Comparison of ENCODE assay signal across 8 mouse cellular contexts in the genomic region with DNA sequence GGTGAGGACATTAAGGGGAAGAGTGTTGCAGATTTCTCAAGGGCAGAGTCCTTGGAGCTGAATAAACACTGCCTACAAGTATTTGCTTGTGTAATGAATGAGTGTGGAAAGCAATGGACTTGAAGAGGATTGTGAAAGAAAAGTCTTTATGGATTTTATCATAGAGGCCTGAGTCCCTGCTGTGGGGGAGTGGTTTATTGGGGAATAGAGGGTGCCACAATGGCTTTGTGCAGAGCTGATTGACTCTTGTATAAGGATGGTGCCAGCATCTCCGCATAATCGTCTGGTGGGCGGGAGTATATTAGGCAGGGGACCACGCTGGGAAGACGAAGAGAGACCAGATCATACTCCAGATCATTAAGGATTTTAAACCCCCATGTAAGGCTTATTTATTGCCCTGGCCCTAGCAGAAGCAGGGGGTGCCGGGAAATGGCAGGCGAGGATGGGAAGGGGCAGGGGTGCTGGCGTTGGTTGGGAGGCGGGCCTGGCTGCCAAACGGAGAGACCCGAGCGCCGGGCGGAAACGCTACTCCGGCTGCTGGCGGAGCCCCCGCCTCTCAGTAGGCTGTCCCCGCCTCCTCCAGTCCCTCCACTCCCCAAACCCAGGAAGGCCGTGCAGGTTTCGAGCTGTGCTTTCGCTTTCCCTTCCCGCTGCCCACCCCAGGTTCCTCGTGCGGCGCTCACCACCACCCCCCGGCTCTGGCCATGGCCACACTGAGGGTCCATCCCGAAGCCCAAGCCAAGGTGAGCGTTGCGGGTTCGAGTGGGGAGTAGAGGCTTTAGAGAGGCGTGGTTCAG. TPM values are rescaled to one million over a fixed set of nuclear protein-coding genes. Genes with fewer than 3 reads are reported as not detected.
DNase-seq lines count a peak whose midpoint lies in the region; ATAC-seq lines count a peak whose summit lies in the region.

Gene Psme1 (plus strand): TSS at position 253 of the 797 bp plus-strand sequence.

- DNase-seq in 416B (ENCODE audit: low read depth) = peak; percentile 88
- DNase-seq in adrenal gland, postnatal 36 days = peak; percentile 88 to 92
- peak; percentile 93 for DNase-seq in heart, embryonic 10.5 days (ENCODE audit: low spot score)
- DNase-seq in liver, embryonic 11.5 days (ENCODE audit: low spot score) = peak; percentile 80
- DNase-seq in naive thymus-derived CD4-positive, alpha-beta T cell, adult 2 months (ENCODE audit: low read depth) = peak; percentile 85

- peaks cover 44% of the 10 kb centered on the region for H3K4me1 ChIP-seq in heart, embryonic 10.5 days
- peaks cover 29% of the 10 kb centered on the region for H3K4me1 ChIP-seq in kidney, embryonic 15.5 days
- H3K4me1 ChIP-seq in liver, embryonic 11.5 days (replicated peaks; ENCODE audit: control insufficient read depth, insufficient read depth, low read length) = peaks cover 16% of the 10 kb centered on the region; the same call in 1 of the 2 replicates
- H3K4me1 ChIP-seq in stomach, embryonic 14.5 days (ENCODE audit: control insufficient read depth, insufficient read depth, low read length) = peaks cover 4% of the 10 kb centered on the region; the same call in 1 of the 2 replicates

- H3K27me3 ChIP-seq in heart, embryonic 10.5 days (ENCODE audit: insufficient read depth, poor library complexity, severe bottlenecking) = no peaks in the 10 kb centered on the region
- no peaks in the 10 kb centered on the region for H3K27me3 ChIP-seq in kidney, embryonic 15.5 days
- H3K27me3 ChIP-seq in liver, embryonic 11.5 days (replicated peaks; ENCODE audit: control insufficient read depth, insufficient read depth, low read length) = no peaks in the 10 kb centered on the region
- no peaks in the 10 kb centered on the region for H3K27me3 ChIP-seq in stomach, embryonic 14.5 days (ENCODE audit: control insufficient read depth, insufficient read depth, low read length)

- peak within 1 kb of the TSS; percentile 89 for H3K4me2 ChIP-seq in kidney, embryonic 15.5 days
- peak within 1 kb of the TSS; percentile 77 for H3K4me2 ChIP-seq in liver, embryonic 11.5 days
- H3K4me2 ChIP-seq in stomach, embryonic 14.5 days (replicated peaks; ENCODE audit: low read depth, low read length) = peak within 1 kb of the TSS; percentile 84

- H3K9me3 ChIP-seq in heart, embryonic 10.5 days = no peaks in the 10 kb centered on the region
- H3K9me3 ChIP-seq in kidney, embryonic 15.5 days (replicated peaks) = no peaks in the 10 kb centered on the region
- H3K9me3 ChIP-seq in liver, embryonic 11.5 days (ENCODE audit: control insufficient read depth, low read length) = no peaks in the 10 kb centered on the region
- no peaks in the 10 kb centered on the region for H3K9me3 ChIP-seq in stomach, embryonic 14.5 days (ENCODE audit: control insufficient read depth, low read depth, low read length)

- peaks cover 28% of the 10 kb centered on the region for H3K36me3 ChIP-seq in heart, embryonic 10.5 days
- peaks cover 23% of the 10 kb centered on the region for H3K36me3 ChIP-seq in kidney, embryonic 15.5 days
- peaks cover 13% of the 10 kb centered on the region; the same call in 1 of the 2 replicates for H3K36me3 ChIP-seq in liver, embryonic 11.5 days (ENCODE audit: control insufficient read depth, insufficient read depth, low read length)
- H3K36me3 ChIP-seq in stomach, embryonic 14.5 days (ENCODE audit: control insufficient read depth, insufficient read depth, low read length) = peaks cover 6% of the 10 kb centered on the region; the same call in 1 of the 2 replicates

- peak within 1 kb of the TSS; percentile 94 for H3K27ac ChIP-seq in heart, embryonic 10.5 days
- H3K27ac ChIP-seq in kidney, embryonic 15.5 days = peak within 1 kb of the TSS; percentile 86
- H3K27ac ChIP-seq in liver, embryonic 11.5 days (ENCODE audit: low read depth, low read length) = peak within 1 kb of the TSS; percentile 81
- peak within 1 kb of the TSS; percentile 76 for H3K27ac ChIP-seq in stomach, embryonic 14.5 days (ENCODE audit: low read length)

- WGBS in heart, embryonic 10.5 days = under 1% methylated on average over 31 of the region's 32 CpGs
- under 1% methylated on average over 32 of the region's 32 CpGs for WGBS in kidney, embryonic 15.5 days
- WGBS in liver, embryonic 11.5 days = 2% methylated on average over 32 of the region's 32 CpGs
- under 1% methylated on average over 31 of the region's 32 CpGs for WGBS in stomach, embryonic 14.5 days

- ATAC-seq in erythroblast, adult 5-6 weeks (replicated peaks; ENCODE audit: low FRiP score, poor library complexity, severe bottlenecking) = peak; percentile 78
- peak; percentile 90 for ATAC-seq in kidney, embryonic 15.5 days (replicated peaks; ENCODE audit: low FRiP score)
- peak; percentile 83 for ATAC-seq in liver, embryonic 11.5 days (replicated peaks; ENCODE audit: low FRiP score)
- ATAC-seq in stomach, embryonic 14.5 days (ENCODE audit: insufficient number of reproducible peaks, insufficient read depth, low FRiP score, low read depth) = peak; percentile 87

- peak within 1 kb of the TSS; percentile 84 for H3K4me3 ChIP-seq in heart, embryonic 10.5 days
- peak within 1 kb of the TSS; percentile 77 for H3K4me3 ChIP-seq in kidney, embryonic 15.5 days (replicated peaks)
- H3K4me3 ChIP-seq in liver, embryonic 11.5 days (ENCODE audit: low read depth, low read length) = peak within 1 kb of the TSS; percentile 72
- peak within 1 kb of the TSS; percentile 78 for H3K4me3 ChIP-seq in stomach, embryonic 14.5 days (ENCODE audit: low read depth, low read length)

- peak within 1 kb of the TSS; percentile 88 for H3K9ac ChIP-seq in kidney, embryonic 15.5 days
- peak within 1 kb of the TSS; percentile 88 for H3K9ac ChIP-seq in liver, embryonic 11.5 days (ENCODE audit: low read depth, low read length)
- peak within 1 kb of the TSS; percentile 76 for H3K9ac ChIP-seq in stomach, embryonic 14.5 days (replicated peaks; ENCODE audit: low read depth, low read length)

RNA-seq across cellular contexts. Expression of gene Psme1, which starts in this region (rescaled TPM):
- total RNA-seq in adrenal gland, postnatal 36 days (2021) = 100 to 1,000 TPM; 203 to 361 TPM
- total RNA-seq in erythroblast, adult 5-6 weeks (2015; ENCODE audit: low replicate concordance) = 271 and 301 TPM in 2 replicates
- 107 and 147 TPM in 2 replicates for total RNA-seq in erythroblast, adult 5-6 weeks (2017; ENCODE audit: low replicate concordance)
- 173 and 196 TPM in 2 replicates for polyA plus RNA-seq in heart, embryonic 10.5 days (2016; fragmentation: Nextera tagmentation; extraction: Ambion mirVana)
- polyA plus RNA-seq in kidney, embryonic 15.5 days (2015; fragmentation: Nextera tagmentation; extraction: Ambion mirVana) = 147 and 153 TPM in 2 replicates
- polyA plus RNA-seq in liver, embryonic 11.5 days (2014; fragmentation: Nextera tagmentation; extraction: Ambion mirVana) = 172 and 177 TPM in 2 replicates
- polyA plus RNA-seq in stomach, embryonic 14.5 days (2014; fragmentation: Nextera tagmentation; extraction: Ambion mirVana) = 161 and 170 TPM in 2 replicates

Comparison
In these comparisons a context has a peak if more than half of its experiments do, and no peak if none do; other contexts are left out.
1. Peak in every context shown above with its lines: DNase-seq, ATAC-seq, H3K4me3 ChIP-seq and H3K27ac ChIP-seq.